Mouse (Mus musculus): ENCODE measurements at regions not wholly inside any gene's neighbourhood (a gene's known extent, or its start where the extent isn't known, plus 50 kb on each side); places are given as distances from the start of the nearest gene placed in this dataset.
A peak's percentile ranks its signal among the peaks of the same experiment; 100 is the strongest.

GRCm38 (mm10) chr16:49500818-49501217 lies 198.2 kb upstream of the Ift57 start:
- H3K27me3 ChIP-seq (ENCODE audit: control insufficient read depth, insufficient read depth, low read length) = no peaks in the 10 kb centered on the region
- H3K4me1 ChIP-seq (ENCODE audit: control insufficient read depth, insufficient read depth) = no peaks in the 10 kb centered on the region; the same call in 1 of the 2 replicates
- 15% methylated on average over 4 of the region's 4 CpGs for WGBS
- ATAC-seq (ENCODE audit: insufficient read depth, low read depth) = peak; percentile 66
- no peak overlapping the region for H3K27ac ChIP-seq (ENCODE audit: low read depth)
- H3K4me2 ChIP-seq (ENCODE audit: low read depth, low read length) = no peak overlapping the region
- no peaks in the 10 kb centered on the region for H3K9me3 ChIP-seq (replicated peaks; ENCODE audit: control insufficient read depth, low read length)
- no peaks in the 10 kb centered on the region for H3K36me3 ChIP-seq (replicated peaks; ENCODE audit: control insufficient read depth, insufficient read depth, low read length)
- no peak overlapping the region for H3K9ac ChIP-seq (replicated peaks; ENCODE audit: low read depth, low read length)
- no peak for TF ChIP-seq EP300 (IDR thresholded peaks at IDR 0.05; ENCODE audit: low read depth)
- TF ChIP-seq CTCF (IDR thresholded peaks at IDR 0.05; ENCODE audit: low read depth) = peak; percentile 91
- peak; percentile 73 for DNase-seq (ENCODE audit: low spot score)
- no peak overlapping the region for H3K4me3 ChIP-seq (ENCODE audit: low read depth, low read length)

- Histone ChIP-seq H3K4me1 (ENCODE audit: control insufficient read depth, insufficient read depth) (no peaks in the 10 kb centered on the region; the same call in 1 of the 2 replicates), H3K36me3 (replicated peaks; ENCODE audit: control insufficient read depth, insufficient read depth, low read length) (no peaks in the 10 kb centered on the region), H3K27me3 (ENCODE audit: control insufficient read depth, insufficient read depth, low read length) (no peaks in the 10 kb centered on the region), H3K27ac (ENCODE audit: low read depth) (no peak overlapping the region), H3K4me3 (ENCODE audit: low read depth, low read length) (peak overlapping the region; percentile 7; the same call in 1 of the 2 replicates), H3K4me2 (ENCODE audit: low read depth, low read length) (peak overlapping the region; percentile 44), H3K9me3 (replicated peaks; ENCODE audit: control insufficient read depth, low read length) (no peaks in the 10 kb centered on the region), H3K9ac (replicated peaks; ENCODE audit: low read depth, low read length) (no peak overlapping the region)
- WGBS = 44% methylated on average over 14 of the region's 14 CpGs
- TF ChIP-seq CTCF (IDR thresholded peaks at IDR 0.05; ENCODE audit: low read depth) (no peak), EP300 (IDR thresholded peaks at IDR 0.05; ENCODE audit: low read depth) (no peak)
- ATAC-seq (ENCODE audit: insufficient read depth, low read depth) (no peak), DNase-seq (ENCODE audit: low spot score) (no peak)
Measured at GRCm38 (mm10) chr16:49503897-49504413, 195.1 kb upstream of the Ift57 start.

DNA sequence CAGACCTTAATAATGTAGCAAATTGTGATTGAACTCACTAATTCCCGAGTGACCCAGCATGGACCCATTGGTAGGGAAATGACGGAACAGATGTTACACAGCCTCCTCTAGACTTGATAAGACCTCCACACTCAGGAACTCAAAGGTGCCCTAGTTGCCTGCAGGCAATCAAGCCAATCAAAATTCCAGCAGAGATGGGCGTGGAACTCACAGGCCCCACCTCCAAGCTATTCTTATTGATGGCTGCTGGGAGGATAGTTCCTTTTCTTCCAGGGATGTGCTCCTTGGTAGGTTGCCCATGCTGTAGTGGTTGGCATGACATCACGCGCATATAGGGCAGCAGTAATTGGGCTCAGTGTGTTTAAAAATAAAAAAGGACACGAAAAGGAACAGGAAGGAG lies 194.4 kb upstream of the Ift57 start:
- DNase-seq (ENCODE audit: low spot score) (no peak), ATAC-seq (ENCODE audit: insufficient read depth, low read depth) (no peak)
- Histone ChIP-seq H3K9me3 (replicated peaks; ENCODE audit: control insufficient read depth, low read length) (no peaks in the 10 kb centered on the region), H3K4me2 (ENCODE audit: low read depth, low read length) (no peak overlapping the region), H3K36me3 (replicated peaks; ENCODE audit: control insufficient read depth, insufficient read depth, low read length) (no peaks in the 10 kb centered on the region), H3K4me1 (ENCODE audit: control insufficient read depth, insufficient read depth) (no peaks in the 10 kb centered on the region; the same call in 1 of the 2 replicates), H3K4me3 (ENCODE audit: low read depth, low read length) (no peak overlapping the region), H3K27ac (ENCODE audit: low read depth) (no peak overlapping the region), H3K27me3 (ENCODE audit: control insufficient read depth, insufficient read depth, low read length) (no peaks in the 10 kb centered on the region), H3K9ac (replicated peaks; ENCODE audit: low read depth, low read length) (no peak overlapping the region)
- 75% methylated on average over 6 of the region's 6 CpGs for WGBS
- no peak for TF ChIP-seq CTCF (IDR thresholded peaks at IDR 0.05; ENCODE audit: low read depth)
- TF ChIP-seq EP300 (IDR thresholded peaks at IDR 0.05; ENCODE audit: low read depth) = no peak

DNA sequence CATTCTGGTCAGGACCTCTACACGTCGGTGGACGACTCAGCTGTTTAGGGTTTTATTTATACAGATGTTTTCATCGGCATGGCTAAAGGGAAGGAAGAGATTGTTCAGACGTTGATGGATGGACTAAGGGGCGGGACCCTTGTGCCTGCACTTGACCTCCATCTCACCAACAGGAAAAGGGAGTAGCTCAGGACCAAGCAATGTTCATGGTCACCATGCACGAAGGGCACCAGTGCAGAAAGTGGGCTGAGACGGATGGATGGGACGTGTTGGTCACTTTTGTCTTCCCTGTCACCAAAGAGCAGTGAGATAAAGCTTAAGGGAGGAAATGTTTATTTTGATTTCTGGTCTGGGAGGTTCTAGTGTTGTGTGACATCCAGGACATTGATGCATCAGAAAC lies 193.8 kb upstream of the Ift57 start:
- no peak for ATAC-seq (ENCODE audit: insufficient read depth, low read depth)
- H3K4me3 ChIP-seq (ENCODE audit: low read depth, low read length) = no peak overlapping the region

GRCm38 (mm10) chr16:49518844-49519243 lies 180.2 kb upstream of the Ift57 start:
- H3K4me3 ChIP-seq (ENCODE audit: low read depth, low read length) = no peak overlapping the region
- no peak overlapping the region for H3K27ac ChIP-seq (ENCODE audit: low read depth)
- H3K9ac ChIP-seq (replicated peaks; ENCODE audit: low read depth, low read length) = no peak overlapping the region
- no peaks in the 10 kb centered on the region for H3K27me3 ChIP-seq (ENCODE audit: control insufficient read depth, insufficient read depth, low read length)
- ATAC-seq (ENCODE audit: insufficient read depth, low read depth) (no peak), DNase-seq (ENCODE audit: low spot score) (no peak)
- no peaks in the 10 kb centered on the region for H3K36me3 ChIP-seq (replicated peaks; ENCODE audit: control insufficient read depth, insufficient read depth, low read length)
- H3K4me1 ChIP-seq (ENCODE audit: control insufficient read depth, insufficient read depth) = no peaks in the 10 kb centered on the region
- no peak for TF ChIP-seq CTCF (IDR thresholded peaks at IDR 0.05; ENCODE audit: low read depth)
- TF ChIP-seq EP300 (IDR thresholded peaks at IDR 0.05; ENCODE audit: low read depth) = no peak
- 97% methylated on average over 3 of the region's 3 CpGs for whole genome bisulfite sequencing
- no peaks in the 10 kb centered on the region for H3K9me3 ChIP-seq (replicated peaks; ENCODE audit: control insufficient read depth, low read length)
- no peak overlapping the region for H3K4me2 ChIP-seq (ENCODE audit: low read depth, low read length)

More for the DNA sequence above, 193.8 kb upstream of the Ift57 start:
- Histone ChIP-seq H3K36me3 (replicated peaks; ENCODE audit: control insufficient read depth, insufficient read depth, low read length) (no peaks in the 10 kb centered on the region), H3K4me1 (ENCODE audit: control insufficient read depth, insufficient read depth) (no peaks in the 10 kb centered on the region; the same call in 1 of the 2 replicates), H3K4me2 (ENCODE audit: low read depth, low read length) (no peak overlapping the region), H3K27me3 (ENCODE audit: control insufficient read depth, insufficient read depth, low read length) (no peaks in the 10 kb centered on the region), H3K9me3 (replicated peaks; ENCODE audit: control insufficient read depth, low read length) (no peaks in the 10 kb centered on the region), H3K27ac (ENCODE audit: low read depth) (no peak overlapping the region), H3K9ac (replicated peaks; ENCODE audit: low read depth, low read length) (no peak overlapping the region)
- 69% methylated on average over 9 of the region's 9 CpGs for WGBS
- no peak for DNase-seq (ENCODE audit: low spot score)
- TF ChIP-seq EP300 (IDR thresholded peaks at IDR 0.05; ENCODE audit: low read depth) = no peak
- no peak for TF ChIP-seq CTCF (IDR thresholded peaks at IDR 0.05; ENCODE audit: low read depth)

DNA sequence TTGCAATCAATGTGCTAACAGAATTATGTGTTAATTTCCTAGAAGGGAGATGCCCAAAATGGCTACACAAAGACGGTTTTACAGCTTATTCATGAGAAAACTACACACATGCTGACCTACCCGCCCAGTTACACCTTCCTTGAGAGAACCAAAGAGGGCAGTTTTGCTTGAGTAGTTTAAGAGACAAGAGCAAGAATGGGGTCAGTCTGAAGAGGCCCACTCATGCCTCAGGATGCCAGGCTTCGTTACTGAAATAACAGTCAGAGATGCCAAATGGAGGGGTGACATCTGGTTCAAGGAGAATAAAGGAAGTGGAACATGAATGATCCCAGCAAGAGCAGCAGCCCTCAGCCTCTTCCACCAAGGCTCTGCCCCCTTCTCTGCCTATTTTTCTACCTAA lies 178.6 kb upstream of the Ift57 start:
- ATAC-seq (ENCODE audit: insufficient read depth, low read depth) (no peak), DNase-seq (ENCODE audit: low spot score) (no peak)
- H3K36me3 ChIP-seq (replicated peaks; ENCODE audit: control insufficient read depth, insufficient read depth, low read length) = no peaks in the 10 kb centered on the region
- H3K9me3 ChIP-seq (replicated peaks; ENCODE audit: control insufficient read depth, low read length) = no peaks in the 10 kb centered on the region
- no peak overlapping the region for H3K4me3 ChIP-seq (ENCODE audit: low read depth, low read length)
- 70% methylated on average over 3 of the region's 3 CpGs for WGBS
- no peak overlapping the region for H3K4me2 ChIP-seq (ENCODE audit: low read depth, low read length)
- no peak overlapping the region for H3K9ac ChIP-seq (replicated peaks; ENCODE audit: low read depth, low read length)
- TF ChIP-seq EP300 (IDR thresholded peaks at IDR 0.05; ENCODE audit: low read depth) = no peak
- TF ChIP-seq CTCF (IDR thresholded peaks at IDR 0.05; ENCODE audit: low read depth) = no peak
- H3K27me3 ChIP-seq (ENCODE audit: control insufficient read depth, insufficient read depth, low read length) = no peaks in the 10 kb centered on the region
- no peak overlapping the region for H3K27ac ChIP-seq (ENCODE audit: low read depth)
- H3K4me1 ChIP-seq (ENCODE audit: control insufficient read depth, insufficient read depth) = no peaks in the 10 kb centered on the region
